Mouse (Mus musculus): ENCODE results near the gene BC117090. TPM values are rescaled to one million over a fixed set of nuclear protein-coding genes. Genes with fewer than 3 reads are reported as not detected.

The BC117090 gene
- polyA plus RNA-seq, 1 experiment from 2014 or later: not detected

Other genes starting within 250 kb of the BC117090 start
- 0.05 TPM in 1 of 2 replicates, not detected in the other for gene Csta1, start 203.1 kb downstream of the BC117090 start, polyA plus RNA-seq (2015; fragmentation: Nextera tagmentation; extraction: Ambion mirVana)
- 0.42 and 0.93 TPM in 2 replicates for gene Stfa2l1, start 177.5 kb downstream of the BC117090 start, polyA plus RNA-seq (2015; fragmentation: Nextera tagmentation; extraction: Ambion mirVana)
- gene Gm5483, start 150.1 kb downstream of the BC117090 start, polyA plus RNA-seq (2015; fragmentation: Nextera tagmentation; extraction: Ambion mirVana): 2.0 and 2.6 TPM in 2 replicates
- not detected in 2 replicates for gene Gm5416, start 123.9 kb downstream of the BC117090 start, polyA plus RNA-seq (2015; fragmentation: Nextera tagmentation; extraction: Ambion mirVana)
- gene 2010005H15Rik, start 112.9 kb downstream of the BC117090 start, polyA plus RNA-seq (2015; fragmentation: Nextera tagmentation; extraction: Ambion mirVana): 1.2 TPM in 1 of 2 replicates, not detected in the other
- gene Stfa1, start 57.4 kb downstream of the BC117090 start, polyA plus RNA-seq (2015; fragmentation: Nextera tagmentation; extraction: Ambion mirVana): 3.6 and 4.0 TPM in 2 replicates
- 3.1 and 3.4 TPM in 2 replicates for gene BC100530, start 33.4 kb upstream of the BC117090 start, polyA plus RNA-seq (2015; fragmentation: Nextera tagmentation; extraction: Ambion mirVana)
- 0.49 and 0.56 TPM in 2 replicates for gene Stfa2, start 74.1 kb upstream of the BC117090 start, polyA plus RNA-seq (2015; fragmentation: Nextera tagmentation; extraction: Ambion mirVana)
- gene Stfa3, start 121.1 kb upstream of the BC117090 start, polyA plus RNA-seq (2015; fragmentation: Nextera tagmentation; extraction: Ambion mirVana): 0.57 and 1.4 TPM in 2 replicates
- 0.12 and 0.13 TPM in 2 replicates for gene Casr, start 227.8 kb upstream of the BC117090 start, polyA plus RNA-seq (2015; fragmentation: Nextera tagmentation; extraction: Ambion mirVana)